Mouse (Mus musculus) heart, embryonic 12.5 days (tissue): ENCODE measurements around the gene Olfr967. TPM values are rescaled to one million over a fixed set of nuclear protein-coding genes. Genes with fewer than 3 reads are reported as not detected.

Source experiments
- polyA plus RNA-seq: library from polyadenylated mRNA; unstranded; fragments of >200 nt; fragmentation: Nextera tagmentation; extraction: Ambion mirVana; gene quantifications from 2 replicates; pipeline ENCODE4 v1.2.1, GENCODE M21; 2016

Olfr967 gene
- polyA plus RNA-seq, 1 experiment from 2014 or later, result not detected

Other genes starting within 250 kb of the Olfr967 start
- not detected in 2 replicates for gene Olfr957, start 230.4 kb upstream of the Olfr967 start, polyA plus RNA-seq
- not detected in 2 replicates for gene Olfr958, start 192.2 kb upstream of the Olfr967 start, polyA plus RNA-seq
- gene Olfr959, start 170.7 kb upstream of the Olfr967 start, polyA plus RNA-seq, result not detected in 2 replicates
- gene AW551984, start 141.8 kb upstream of the Olfr967 start, polyA plus RNA-seq, result 11.0 and 11.4 TPM in 2 replicates
- gene Olfr148, start 135.6 kb upstream of the Olfr967 start, polyA plus RNA-seq, result not detected in 2 replicates
- not detected in 2 replicates for gene Olfr960, start 124.9 kb upstream of the Olfr967 start, polyA plus RNA-seq
- not detected in 2 replicates for gene Olfr961, start 101.2 kb upstream of the Olfr967 start, polyA plus RNA-seq
- not detected in 2 replicates for gene Olfr963, start 79.0 kb upstream of the Olfr967 start, polyA plus RNA-seq
- gene Olfr149, start 39.1 kb upstream of the Olfr967 start, polyA plus RNA-seq, result not detected in 2 replicates
- gene Olfr965, start 34.9 kb upstream of the Olfr967 start, polyA plus RNA-seq, result not detected in 2 replicates
- gene Olfr150, start 15.3 kb upstream of the Olfr967 start, polyA plus RNA-seq, result not detected in 2 replicates
- not detected in 2 replicates for gene Olfr968, start 37.0 kb downstream of the Olfr967 start, polyA plus RNA-seq
- gene Olfr969, start 44.7 kb downstream of the Olfr967 start, polyA plus RNA-seq, result not detected in 2 replicates
- gene Olfr970, start 62.6 kb downstream of the Olfr967 start, polyA plus RNA-seq, result not detected in 2 replicates
- gene Olfr971, start 90.6 kb downstream of the Olfr967 start, polyA plus RNA-seq, result not detected in 2 replicates
- not detected in 2 replicates for gene Olfr972, start 120.2 kb downstream of the Olfr967 start, polyA plus RNA-seq
- not detected in 2 replicates for gene Olfr229, start 161.1 kb downstream of the Olfr967 start, polyA plus RNA-seq
- not detected in 2 replicates for gene Olfr974, start 191.3 kb downstream of the Olfr967 start, polyA plus RNA-seq
- not detected in 2 replicates for gene Olfr975, start 205.8 kb downstream of the Olfr967 start, polyA plus RNA-seq
- gene Olfr976, start 214.9 kb downstream of the Olfr967 start, polyA plus RNA-seq, result not detected in 2 replicates
- gene Olfr978, start 245.9 kb downstream of the Olfr967 start, polyA plus RNA-seq, result not detected in 2 replicates